Mouse (Mus musculus) lung, embryonic 14.5 days (tissue): Measurements from ENCODE around the gene C530008M17Rik. TPM values are rescaled to one million over a fixed set of nuclear protein-coding genes. Genes with fewer than 3 reads are reported as not detected.

Experiments used
- ATAC-seq: fragments of 200-750 bp; cut with Nextera tagmentation; 2 replicates; pipeline ENCODE4 v1.8.0; 2017; ENCODE audit warnings: mild to moderate bottlenecking, moderate TSS enrichment, moderate library complexity; ENCODE audit not compliant: insufficient read depth
- DNase-seq: peaks from one replicate; pipeline ENCODE4 v3.0.0-alpha.2; 2015
- H3K27ac ChIP-seq: fragments of 300-500 bp; sonication (generic); 2 replicates; pipeline ENCODE4 v1.5.1; 2014; ENCODE audit warnings: low read depth, mild to moderate bottlenecking, moderate library complexity
- H3K27me3 ChIP-seq: fragments of 300-500 bp; sonication (generic); 2 replicates; pipeline ENCODE4 v1.6.1; 2014; ENCODE audit warnings: low read length, control low read depth; ENCODE audit not compliant: insufficient read depth
- H3K36me3 ChIP-seq: fragments of 300-500 bp; sonication (generic); 2 replicates; pipeline ENCODE4 v1.6.1; 2014; ENCODE audit warnings: control low read depth; ENCODE audit not compliant: insufficient read depth
- H3K4me1 ChIP-seq: fragments of 300-500 bp; sonication (generic); 2 replicates; pipeline ENCODE4 v1.6.1; 2014; ENCODE audit warnings: antibody characterized with exemption, control low read depth; ENCODE audit not compliant: insufficient read depth
- H3K4me2 ChIP-seq: fragments of 300-500 bp; sonication (generic); 2 replicates; pipeline ENCODE4 v1.6.1; 2014; ENCODE audit warnings: mild to moderate bottlenecking
- H3K4me3 ChIP-seq: fragments of 300-500 bp; sonication (generic); 2 replicates; pipeline ENCODE4 v1.5.1; 2014; ENCODE audit warnings: low read depth, low read length
- H3K9ac ChIP-seq: fragments of 300-500 bp; sonication (generic); 2 replicates; pipeline ENCODE4 v1.6.1; 2014
- H3K9me3 ChIP-seq: fragments of 300-500 bp; sonication (generic); 2 replicates; pipeline ENCODE4 v1.6.1; 2016; ENCODE audit warnings: low read depth, low read length, control low read depth
- CTCF ChIP-seq: IDR thresholded peaks from 2 replicates; pipeline ENCODE4 v1.5.1; 2016; ENCODE audit warnings: antibody characterized with exemption, low read depth
- WGBS: fragments of 180-500 bp; shearing (Covaris S2); extraction: QIAGEN DNeasy Blood & Tissue Kit; methylation state at CpG from one replicate; pipeline ENCODE4 v1.1.7; 2014; 5-methylcytosine and 5-hydroxymethylcytosine counted together
- polyA plus RNA-seq: library from polyadenylated mRNA; unstranded; fragments of >200 nt; fragmentation: Nextera tagmentation; extraction: Ambion mirVana; gene quantifications from 2 replicates; pipeline ENCODE4 v1.2.1, GENCODE M21; 2014

Gene C530008M17Rik
- polyA plus RNA-seq, 1 experiment from 2014 or later: 14.8 TPM

GRCm38 (mm10) chr5:76851316-76851715 lies 195.0 kb downstream of the C530008M17Rik start:
- Histone ChIP-seq H3K36me3 (0 out of 2 replicates have a peak, but pooled peaks cover 4% of the 10 kb centered on the region), H3K4me2 (no peak overlapping the region), H3K9me3 (no peaks in the 10 kb centered on the region), H3K27me3 (peaks cover 11% of the 10 kb centered on the region; the same call in 1 of the 2 replicates), H3K27ac (no peak overlapping the region), H3K9ac (no peak overlapping the region), H3K4me3 (no peak overlapping the region), H3K4me1 (no peaks in the 10 kb centered on the region)
- no peak for DNase-seq
- 55% methylated on average over 4 of the region's 4 CpGs for WGBS
- ATAC-seq: no peak
- TF ChIP-seq CTCF: no peak

GRCm38 (mm10) chr5:76853549-76853948 lies 197.2 kb downstream of the C530008M17Rik start:
- DNase-seq: peak; percentile 93
- Histone ChIP-seq H3K36me3 (0 out of 2 replicates have a peak, but pooled peaks cover 8% of the 10 kb centered on the region), H3K4me3 (no peak overlapping the region), H3K4me1 (0 out of 2 replicates have a peak, but pooled peaks cover 3% of the 10 kb centered on the region), H3K9ac (no peak overlapping the region), H3K9me3 (no peaks in the 10 kb centered on the region), H3K27me3 (peaks cover 33% of the 10 kb centered on the region), H3K27ac (no peak overlapping the region), H3K4me2 (no peak overlapping the region)
- peak; percentile 86 for ATAC-seq
- TF ChIP-seq CTCF: peak; percentile 96
- WGBS: 14% methylated on average over 10 of the region's 10 CpGs

DNA sequence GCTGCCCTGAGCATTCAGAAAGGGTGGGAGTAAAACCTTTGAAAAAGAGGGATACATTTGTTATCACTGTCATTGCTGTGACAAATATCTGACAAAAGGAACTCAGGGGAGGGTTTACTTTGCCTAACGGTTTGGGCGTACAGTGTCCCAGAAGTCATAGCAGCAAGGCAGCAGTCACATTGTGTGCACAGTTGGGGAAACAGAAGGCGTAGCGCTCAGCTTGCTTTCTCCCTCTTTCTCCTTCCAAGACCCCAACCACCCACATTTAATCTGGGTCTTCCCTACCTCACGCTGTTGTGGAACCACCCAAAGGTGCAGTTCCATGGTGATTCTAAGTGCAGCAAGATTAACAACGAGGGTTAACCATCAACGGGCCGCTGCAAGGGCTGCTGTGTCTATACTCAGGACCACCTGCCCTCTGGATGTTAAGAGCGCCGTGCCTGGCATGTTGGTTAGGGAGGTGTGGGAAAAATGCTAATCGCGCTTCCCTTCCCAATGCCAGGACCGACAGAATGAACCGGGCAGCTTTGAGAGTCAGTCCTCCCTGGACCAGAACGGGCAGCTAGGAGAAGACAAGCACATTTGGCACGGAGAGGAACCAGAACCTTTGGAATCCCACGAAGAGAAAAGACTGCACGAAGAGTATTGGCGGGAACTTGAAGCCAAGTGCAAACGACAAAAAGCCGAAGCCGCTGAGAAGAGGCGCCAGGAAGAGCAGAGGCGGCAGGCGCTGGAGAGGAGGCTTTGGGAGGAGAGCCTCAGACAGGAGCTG lies 199.7 kb downstream of the C530008M17Rik start:
- WGBS: 18% methylated on average over 25 of the region's 25 CpGs
- Histone ChIP-seq H3K27me3 (peaks cover 33% of the 10 kb centered on the region), H3K27ac (no peak overlapping the region), H3K4me2 (peak overlapping the region; percentile 72), H3K9me3 (no peaks in the 10 kb centered on the region), H3K9ac (no peak overlapping the region), H3K4me3 (peak overlapping the region; percentile 40), H3K4me1 (peaks cover 7% of the 10 kb centered on the region; the same call in 1 of the 2 replicates), H3K36me3 (0 out of 2 replicates have a peak, but pooled peaks cover 4% of the 10 kb centered on the region)
- ATAC-seq: no peak
- no peak for TF ChIP-seq CTCF
- DNase-seq: peak; percentile 48

- TF ChIP-seq CTCF: no peak
- ATAC-seq (peak; percentile 29; the same call in 1 of the 2 replicates), DNase-seq (peak; percentile 42)
- Histone ChIP-seq H3K4me1 (peaks cover 7% of the 10 kb centered on the region; the same call in 1 of the 2 replicates), H3K27me3 (peaks cover 33% of the 10 kb centered on the region), H3K9me3 (no peaks in the 10 kb centered on the region), H3K36me3 (0 out of 2 replicates have a peak, but pooled peaks cover 4% of the 10 kb centered on the region), H3K4me2 (peak overlapping the region; percentile 72), H3K27ac (no peak overlapping the region), H3K4me3 (peak overlapping the region; percentile 40), H3K9ac (peak overlapping the region; percentile 46)
- WGBS: 13% methylated on average over 62 of the region's 62 CpGs
Measured at GRCm38 (mm10) chr5:76857103-76858015, 201.0 kb downstream of the C530008M17Rik start.

DNA sequence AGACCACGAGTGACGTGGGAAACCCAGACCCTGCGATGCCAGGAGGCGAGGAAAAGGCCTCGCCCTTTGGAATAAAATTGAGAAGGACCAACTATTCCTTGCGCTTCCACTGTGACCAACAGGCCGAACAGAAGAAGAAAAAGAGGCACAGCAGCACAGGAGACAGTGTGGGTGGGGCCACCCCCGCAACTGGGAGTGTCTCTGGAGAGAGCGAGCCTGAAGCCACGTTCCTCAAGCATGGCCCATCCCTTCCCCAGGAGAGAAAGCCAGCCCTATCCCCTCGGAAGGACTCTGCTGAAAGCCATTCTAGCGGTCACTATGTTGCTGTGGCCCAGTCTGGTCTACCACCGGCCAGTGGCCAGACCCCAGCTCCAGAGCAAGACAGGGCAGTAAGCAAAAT lies 202.1 kb downstream of the C530008M17Rik start:
- Histone ChIP-seq H3K27ac (no peak overlapping the region), H3K9ac (no peak overlapping the region), H3K27me3 (peaks cover 33% of the 10 kb centered on the region), H3K36me3 (0 out of 2 replicates have a peak, but pooled peaks cover 4% of the 10 kb centered on the region), H3K4me2 (peak overlapping the region; percentile 72), H3K4me3 (peak overlapping the region; percentile 40; the same call in 1 of the 2 replicates), H3K4me1 (peaks cover 7% of the 10 kb centered on the region; the same call in 1 of the 2 replicates), H3K9me3 (no peaks in the 10 kb centered on the region)
- DNase-seq (no peak), ATAC-seq (no peak)
- WGBS: 66% methylated on average over 13 of the region's 13 CpGs
- TF ChIP-seq CTCF: no peak

- Histone ChIP-seq H3K36me3 (peaks cover 26% of the 10 kb centered on the region), H3K9ac (no peak overlapping the region), H3K27ac (no peak overlapping the region), H3K4me1 (no peaks in the 10 kb centered on the region; the same call in 1 of the 2 replicates), H3K4me2 (no peak overlapping the region), H3K27me3 (no peaks in the 10 kb centered on the region), H3K9me3 (no peaks in the 10 kb centered on the region), H3K4me3 (no peak overlapping the region)
- ATAC-seq (no peak), DNase-seq (no peak)
- WGBS: 61% methylated on average over 8 of the region's 8 CpGs
- no peak for TF ChIP-seq CTCF
Measured at GRCm38 (mm10) chr5:76866819-76867218, 210.5 kb downstream of the C530008M17Rik start.
